8 mouse cellular contexts compared by ENCODE assay signal in genomic region chr2:18392331-18393021, GRCm38 (mm10). TPM values are rescaled to one million over a fixed set of nuclear protein-coding genes. Genes with fewer than 3 reads are reported as not detected.
DNase-seq lines count a peak whose midpoint lies in the region; ATAC-seq and TF ChIP-seq lines count a peak whose summit lies in the region.

Gene Dnajc1, minus strand, starts transcription at chr2:18392830.

- peak; percentile 94 for DNase-seq in MN1 (ENCODE audit: low spot score)
- peak; percentile 84 for DNase-seq in cerebellum, adult 9-10 months
- DNase-seq in hindbrain, embryonic 10.5 days (ENCODE audit: low spot score): peak; percentile 99
- peak; percentile 90 for DNase-seq in layer of hippocampus, adult 9-11 months
- DNase-seq in lung, postnatal 0 days (ENCODE audit: low spot score): peak; percentile 97
- peak; percentile 77 for DNase-seq in ovary, postnatal 14 days (ENCODE audit: low spot score)
- DNase-seq in thymus, postnatal 14 days: peak; percentile 90

- H3K36me3 ChIP-seq in hindbrain, embryonic 10.5 days: no peaks in the 10 kb centered on the region
- H3K36me3 ChIP-seq in lung, postnatal 0 days (ENCODE audit: insufficient read depth, low read length): no peaks in the 10 kb centered on the region

- no peak for TF ChIP-seq EP300 in lung, postnatal 0 days (IDR thresholded peaks at IDR 0.05)

- H3K4me1 ChIP-seq in hindbrain, embryonic 10.5 days (replicated peaks): peaks cover 22% of the 10 kb centered on the region
- H3K4me1 ChIP-seq in lung, postnatal 0 days (ENCODE audit: insufficient read depth, low read depth, low read length): no peaks in the 10 kb centered on the region

- peak within 1 kb of the TSS; percentile 91 for H3K4me3 ChIP-seq in hindbrain, embryonic 10.5 days
- peak within 1 kb of the TSS; percentile 84 for H3K4me3 ChIP-seq in lung, postnatal 0 days (ENCODE audit: low read depth, low read length)

- WGBS in hindbrain, embryonic 10.5 days: under 1% methylated on average over 69 of the region's 69 CpGs
- WGBS in lung, postnatal 0 days: under 1% methylated on average over 54 of the region's 69 CpGs

- H3K9me3 ChIP-seq in hindbrain, embryonic 10.5 days: 0 out of 2 replicates have a peak, but pooled peaks cover 2% of the 10 kb centered on the region
- H3K9me3 ChIP-seq in lung, postnatal 0 days (ENCODE audit: low read length): no peaks in the 10 kb centered on the region

- H3K27me3 ChIP-seq in hindbrain, embryonic 10.5 days (ENCODE audit: insufficient read depth, poor library complexity, severe bottlenecking): no peaks in the 10 kb centered on the region
- H3K27me3 ChIP-seq in lung, postnatal 0 days (replicated peaks; ENCODE audit: insufficient read depth, low read length): no peaks in the 10 kb centered on the region

- peak within 1 kb of the TSS; percentile 82 for H3K9ac ChIP-seq in lung, postnatal 0 days (replicated peaks; ENCODE audit: low read depth)

- peak; percentile 98 for ATAC-seq in frontal cortex, adult (ENCODE audit: low TSS enrichment)
- peak; percentile 99 for ATAC-seq in lung, postnatal 0 days

- peak within 1 kb of the TSS; percentile 96 for H3K27ac ChIP-seq in hindbrain, embryonic 10.5 days
- H3K27ac ChIP-seq in lung, postnatal 0 days (ENCODE audit: low read length): peak within 1 kb of the TSS; percentile 99

- H3K4me2 ChIP-seq in lung, postnatal 0 days (replicated peaks; ENCODE audit: low read depth, low read length): peak within 1 kb of the TSS; percentile 78

- peak; percentile 18; the same call in 1 of the 2 replicates for TF ChIP-seq CTCF in lung, postnatal 0 days (IDR thresholded peaks at IDR 0.05)

RNA-seq across cellular contexts. Expression of gene Dnajc1, which starts in this region (rescaled TPM):
- polyA plus RNA-seq in hindbrain, embryonic 10.5 days (2016; fragmentation: Nextera tagmentation; extraction: Ambion mirVana): 26.0 and 27.8 TPM in 2 replicates
- polyA plus RNA-seq in lung, postnatal 0 days (2015; fragmentation: Nextera tagmentation; extraction: Ambion mirVana): 47.5 and 54.4 TPM in 2 replicates

Comparison
In these comparisons a context has a peak if more than half of its experiments do, and no peak if none do; other contexts are left out.
1. Peak in every context shown above with its lines: DNase-seq, ATAC-seq, H3K4me3 ChIP-seq and H3K27ac ChIP-seq.